24 mouse cellular contexts compared by ENCODE assay signal in genomic region chr5:120487844-120488243, GRCm38 (mm10). TPM values are rescaled to one million over a fixed set of nuclear protein-coding genes. Genes with fewer than 3 reads are reported as not detected.
DNase-seq lines count a peak whose midpoint lies in the region; ATAC-seq and TF ChIP-seq lines count a peak whose summit lies in the region.
"Had no signal": no experiment of that assay in that cellular context is flagged by ENCODE, and none has a peak within 500 bp of the region (broad histone marks: within the 10 kb centered on the region; RNA-seq: fewer than 3 reads in every experiment).

No protein-coding gene starts in this region.

- WGBS in intestine, embryonic 15.5 days, result 76% methylated on average over 8 of the region's 8 CpGs
- WGBS in intestine, embryonic 16.5 days, result 79% methylated on average over 8 of the region's 8 CpGs
- WGBS in lung, postnatal 0 days, result 61% methylated on average over 8 of the region's 8 CpGs
- 82% methylated on average over 8 of the region's 8 CpGs for WGBS in lung, adult 2 months
- 66% methylated on average over 8 of the region's 8 CpGs for WGBS in stomach, postnatal 0 days

- no peak overlapping the region for H3K4me3 ChIP-seq in intestine, embryonic 15.5 days (replicated peaks)
- no peak overlapping the region for H3K4me3 ChIP-seq in intestine, embryonic 16.5 days (ENCODE audit: low read length)
- no peak overlapping the region for H3K4me3 ChIP-seq in lung, postnatal 0 days (ENCODE audit: low read depth, low read length)
- H3K4me3 ChIP-seq in lung, adult 2 months (replicated peaks; ENCODE audit: extremely low read depth, low read depth, low read length), result no peak overlapping the region
- H3K4me3 ChIP-seq in stomach, postnatal 0 days (ENCODE audit: low read depth, low read length), result no peak overlapping the region
- H3K4me3 ChIP-seq: embryonic facial prominence, embryonic 10.5 days; embryonic facial prominence, embryonic 12.5 days; forebrain, embryonic 13.5 days; forebrain, embryonic 15.5 days had no signal

- no peaks in the 10 kb centered on the region for H3K9me3 ChIP-seq in intestine, embryonic 15.5 days
- no peaks in the 10 kb centered on the region for H3K9me3 ChIP-seq in intestine, embryonic 16.5 days (ENCODE audit: control insufficient read depth, low read length)
- H3K9me3 ChIP-seq in lung, postnatal 0 days (ENCODE audit: low read length), result no peaks in the 10 kb centered on the region
- no peaks in the 10 kb centered on the region for H3K9me3 ChIP-seq in stomach, postnatal 0 days (ENCODE audit: control insufficient read depth, low read length)
- H3K9me3 ChIP-seq: embryonic facial prominence, embryonic 10.5 days; embryonic facial prominence, embryonic 12.5 days; forebrain, embryonic 13.5 days; forebrain, embryonic 15.5 days had no signal

- no peak overlapping the region for H3K27ac ChIP-seq in intestine, embryonic 15.5 days
- H3K27ac ChIP-seq in intestine, embryonic 16.5 days (ENCODE audit: low read length), result no peak overlapping the region
- H3K27ac ChIP-seq in lung, postnatal 0 days (ENCODE audit: low read length), result no peak overlapping the region
- H3K27ac ChIP-seq in stomach, postnatal 0 days (replicated peaks), result no peak overlapping the region
- H3K27ac ChIP-seq: embryonic facial prominence, embryonic 10.5 days; embryonic facial prominence, embryonic 12.5 days; forebrain, embryonic 13.5 days; forebrain, embryonic 15.5 days had no signal

- TF ChIP-seq EP300 in lung, postnatal 0 days (IDR thresholded peaks at IDR 0.05), result no peak
- no peak for TF ChIP-seq EP300 in stomach, postnatal 0 days (optimal IDR thresholded peaks at IDR 0.05)

- H3K36me3 ChIP-seq in intestine, embryonic 15.5 days, result peaks cover 15% of the 10 kb centered on the region; the same call in 1 of the 2 replicates
- H3K36me3 ChIP-seq in intestine, embryonic 16.5 days (ENCODE audit: control insufficient read depth, insufficient read depth, low read length), result peaks cover 13% of the 10 kb centered on the region
- H3K36me3 ChIP-seq in lung, postnatal 0 days (ENCODE audit: insufficient read depth, low read length), result 0 out of 2 replicates have a peak, but pooled peaks cover 13% of the 10 kb centered on the region
- peaks cover 17% of the 10 kb centered on the region for H3K36me3 ChIP-seq in stomach, postnatal 0 days (ENCODE audit: control insufficient read depth, insufficient read depth, low read length)

- DNase-seq in lung, postnatal 0 days (ENCODE audit: low spot score), result no peak
- no peak for DNase-seq in lung, adult 2 months
- peak; percentile 48 for DNase-seq in stomach, postnatal 0 days (ENCODE audit: low spot score)
- DNase-seq in testis, postnatal 14 days (ENCODE audit: low spot score), result no peak
- DNase-seq: adrenal gland, adult 8-10 months; adrenal gland, postnatal 14 days; adrenal gland, postnatal 36 days; cerebellum, adult 18-20 months; cerebellum, adult 8-10 months; cerebellum, adult 9-11 months; cerebellum, postnatal 14 days; cerebellum, postnatal 36 days; forebrain, postnatal 0 days had no signal

- H3K4me2 ChIP-seq in intestine, embryonic 15.5 days (replicated peaks), result no peak overlapping the region
- no peak overlapping the region for H3K4me2 ChIP-seq in intestine, embryonic 16.5 days (ENCODE audit: low read depth, low read length)
- no peak overlapping the region for H3K4me2 ChIP-seq in lung, postnatal 0 days (replicated peaks; ENCODE audit: low read depth, low read length)
- H3K4me2 ChIP-seq in stomach, postnatal 0 days (replicated peaks; ENCODE audit: low read depth), result no peak overlapping the region
- H3K4me2 ChIP-seq: embryonic facial prominence, embryonic 12.5 days; forebrain, embryonic 13.5 days; forebrain, embryonic 15.5 days had no signal

- no peak for TF ChIP-seq CTCF in lung, postnatal 0 days (IDR thresholded peaks at IDR 0.05)
- TF ChIP-seq CTCF in lung, adult 2 months (IDR thresholded peaks at IDR 0.05; ENCODE audit: insufficient read depth, low read length), result no peak
- no peak for TF ChIP-seq CTCF in stomach, postnatal 0 days (IDR thresholded peaks at IDR 0.05; ENCODE audit: low read depth)

- H3K27me3 ChIP-seq in intestine, embryonic 15.5 days (replicated peaks), result no peaks in the 10 kb centered on the region
- no peaks in the 10 kb centered on the region for H3K27me3 ChIP-seq in intestine, embryonic 16.5 days (replicated peaks; ENCODE audit: control insufficient read depth, insufficient read depth, low read length)
- no peaks in the 10 kb centered on the region for H3K27me3 ChIP-seq in lung, postnatal 0 days (replicated peaks; ENCODE audit: insufficient read depth, low read length)
- H3K27me3 ChIP-seq in stomach, postnatal 0 days (ENCODE audit: control insufficient read depth, insufficient read depth, low read length), result no peaks in the 10 kb centered on the region
- H3K27me3 ChIP-seq: embryonic facial prominence, embryonic 12.5 days; forebrain, embryonic 13.5 days; forebrain, embryonic 15.5 days had no signal

- no peaks in the 10 kb centered on the region for H3K4me1 ChIP-seq in intestine, embryonic 15.5 days (replicated peaks)
- no peaks in the 10 kb centered on the region for H3K4me1 ChIP-seq in intestine, embryonic 16.5 days (ENCODE audit: control insufficient read depth, insufficient read depth, low read length)
- H3K4me1 ChIP-seq in lung, postnatal 0 days (ENCODE audit: insufficient read depth, low read depth, low read length), result no peaks in the 10 kb centered on the region
- H3K4me1 ChIP-seq in lung, adult 2 months (ENCODE audit: control insufficient read depth, insufficient read depth, low read length), result 0 out of 2 replicates have a peak, but pooled peaks cover 3% of the 10 kb centered on the region
- no peaks in the 10 kb centered on the region for H3K4me1 ChIP-seq in stomach, postnatal 0 days (replicated peaks; ENCODE audit: control insufficient read depth, insufficient read depth)
- H3K4me1 ChIP-seq: embryonic facial prominence, embryonic 12.5 days had no signal

- ATAC-seq in intestine, embryonic 15.5 days, result peak; percentile 64
- no peak for ATAC-seq in intestine, embryonic 16.5 days
- 0 out of 2 replicates have a peak, but pooled peaks have one; percentile 45 for ATAC-seq in lung, postnatal 0 days
- ATAC-seq in stomach, postnatal 0 days (ENCODE audit: low FRiP score, low TSS enrichment), result peak; percentile 55; the same call in 1 of the 2 replicates
- ATAC-seq: activated CD4-positive, CD25-positive, alpha-beta regulatory T cell, adult 4 months; forebrain, embryonic 13.5 days; forebrain, embryonic 15.5 days; forebrain, postnatal 0 days had no signal

- H3K9ac ChIP-seq in intestine, embryonic 15.5 days, result no peak overlapping the region
- H3K9ac ChIP-seq in intestine, embryonic 16.5 days (ENCODE audit: low read depth, low read length), result no peak overlapping the region
- no peak overlapping the region for H3K9ac ChIP-seq in lung, postnatal 0 days (replicated peaks; ENCODE audit: low read depth)
- H3K9ac ChIP-seq in stomach, postnatal 0 days (ENCODE audit: low read length), result no peak overlapping the region
- H3K9ac ChIP-seq: embryonic facial prominence, embryonic 12.5 days; forebrain, embryonic 13.5 days; forebrain, embryonic 15.5 days; forebrain, postnatal 0 days had no signal

- TF ChIP-seq POLR2A in lung, adult 2 months (IDR thresholded peaks at IDR 0.05; ENCODE audit: borderline replicate concordance, extremely low read depth, low read depth, low read length), result no peak

RNA-seq across cellular contexts. Expression of gene Sds, which starts 11.5 kb away (rescaled TPM):
- not detected in 2 replicates for polyA plus RNA-seq in intestine, embryonic 15.5 days (2015; fragmentation: Nextera tagmentation; extraction: Ambion mirVana)
- 0.18 and 0.37 TPM in 2 replicates for polyA plus RNA-seq in intestine, embryonic 16.5 days (2015; fragmentation: Nextera tagmentation; extraction: Ambion mirVana)
- polyA plus RNA-seq in lung, postnatal 0 days (2015; fragmentation: Nextera tagmentation; extraction: Ambion mirVana), result not detected in 2 replicates
- 0.65 and 0.70 TPM in 2 replicates for polyA plus RNA-seq in lung, adult 2 months (2012; rRNA removed)
- not detected in 2 replicates for polyA plus RNA-seq in stomach, postnatal 0 days (2015; fragmentation: Nextera tagmentation; extraction: Ambion mirVana)
- polyA plus RNA-seq: activated CD4-positive, CD25-positive, alpha-beta regulatory T cell, adult 4 months; embryonic facial prominence, embryonic 10.5 days; embryonic facial prominence, embryonic 12.5 days; embryonic facial prominence, embryonic 14.5 days; forebrain, embryonic 11.5 days; forebrain, embryonic 13.5 days; forebrain, embryonic 15.5 days; forebrain, postnatal 0 days had no signal

RNA-seq across cellular contexts. Expression of gene Sdsl, which starts 15.2 kb away (rescaled TPM):
- polyA plus RNA-seq in intestine, embryonic 15.5 days (2015; fragmentation: Nextera tagmentation; extraction: Ambion mirVana), result 14.0 and 18.0 TPM in 2 replicates
- polyA plus RNA-seq in intestine, embryonic 16.5 days (2015; fragmentation: Nextera tagmentation; extraction: Ambion mirVana), result 19.9 and 20.2 TPM in 2 replicates
- polyA plus RNA-seq in lung, postnatal 0 days (2015; fragmentation: Nextera tagmentation; extraction: Ambion mirVana), result 1.7 and 1.8 TPM in 2 replicates
- 2.1 and 2.3 TPM in 2 replicates for polyA plus RNA-seq in lung, adult 2 months (2012; rRNA removed)
- polyA plus RNA-seq in stomach, postnatal 0 days (2015; fragmentation: Nextera tagmentation; extraction: Ambion mirVana), result 16.2 and 16.8 TPM in 2 replicates
- polyA plus RNA-seq: activated CD4-positive, CD25-positive, alpha-beta regulatory T cell, adult 4 months had no signal

RNA-seq across cellular contexts. Expression of gene Plbd2, which starts 15.6 kb away (rescaled TPM):
- polyA plus RNA-seq in intestine, embryonic 15.5 days (2015; fragmentation: Nextera tagmentation; extraction: Ambion mirVana), result 49.8 and 50.2 TPM in 2 replicates
- 43.9 and 46.9 TPM in 2 replicates for polyA plus RNA-seq in intestine, embryonic 16.5 days (2015; fragmentation: Nextera tagmentation; extraction: Ambion mirVana)
- 63.1 and 69.2 TPM in 2 replicates for polyA plus RNA-seq in lung, postnatal 0 days (2015; fragmentation: Nextera tagmentation; extraction: Ambion mirVana)
- polyA plus RNA-seq in lung, adult 2 months (2012; rRNA removed), result 40.0 and 42.7 TPM in 2 replicates
- polyA plus RNA-seq in stomach, postnatal 0 days (2015; fragmentation: Nextera tagmentation; extraction: Ambion mirVana), result 42.6 and 45.9 TPM in 2 replicates

RNA-seq across cellular contexts. Expression of gene Slc8b1, which starts 23.1 kb away (rescaled TPM):
- polyA plus RNA-seq in intestine, embryonic 15.5 days (2015; fragmentation: Nextera tagmentation; extraction: Ambion mirVana), result 6.2 and 6.6 TPM in 2 replicates
- 6.9 and 7.6 TPM in 2 replicates for polyA plus RNA-seq in intestine, embryonic 16.5 days (2015; fragmentation: Nextera tagmentation; extraction: Ambion mirVana)
- polyA plus RNA-seq in lung, postnatal 0 days (2015; fragmentation: Nextera tagmentation; extraction: Ambion mirVana), result 12.1 and 14.7 TPM in 2 replicates
- 37.0 and 40.0 TPM in 2 replicates for polyA plus RNA-seq in lung, adult 2 months (2012; rRNA removed)
- 4.9 and 5.2 TPM in 2 replicates for polyA plus RNA-seq in stomach, postnatal 0 days (2015; fragmentation: Nextera tagmentation; extraction: Ambion mirVana)

RNA-seq across cellular contexts. Expression of gene Lhx5, which starts 56.3 kb away (rescaled TPM):
- polyA plus RNA-seq in intestine, embryonic 15.5 days (2015; fragmentation: Nextera tagmentation; extraction: Ambion mirVana), result 0.08 TPM in 1 of 2 replicates, not detected in the other
- not detected in 2 replicates for polyA plus RNA-seq in intestine, embryonic 16.5 days (2015; fragmentation: Nextera tagmentation; extraction: Ambion mirVana)
- not detected in 2 replicates for polyA plus RNA-seq in lung, postnatal 0 days (2015; fragmentation: Nextera tagmentation; extraction: Ambion mirVana)
- not detected in 2 replicates for polyA plus RNA-seq in lung, adult 2 months (2012; rRNA removed)
- 0.16 and 0.18 TPM in 2 replicates for polyA plus RNA-seq in stomach, postnatal 0 days (2015; fragmentation: Nextera tagmentation; extraction: Ambion mirVana)
- polyA plus RNA-seq: activated CD4-positive, CD25-positive, alpha-beta regulatory T cell, adult 4 months; C2C12; cortical plate, adult 2 months; embryonic facial prominence, embryonic 14.5 days had no signal
